Mouse (Mus musculus) midbrain, postnatal 0 days (tissue): ENCODE data around the gene Fyb2. TPM values are rescaled to one million over a fixed set of nuclear protein-coding genes. Genes with fewer than 3 reads are reported as not detected.
A peak's percentile ranks its signal among the peaks of the same experiment; 100 is the strongest.

Experiments
- ATAC-seq: fragments of 200-750 bp; cut with Nextera tagmentation; 2 replicates; pipeline ENCODE4 v1.8.0; 2017; ENCODE audit warnings: moderate number of reproducible peaks, mild to moderate bottlenecking, moderate TSS enrichment, moderate library complexity; ENCODE audit not compliant: low FRiP score
- DNase-seq: peaks from one replicate; pipeline ENCODE4 v3.0.0-alpha.2; 2015; ENCODE audit warnings: low spot score
- H3K27ac ChIP-seq: fragments of 300-500 bp; sonication (generic); 2 replicates; pipeline ENCODE4 v1.5.1; 2014; ENCODE audit warnings: low read depth, mild to moderate bottlenecking, low read length, mixed read lengths
- H3K27me3 ChIP-seq: fragments of 300-500 bp; sonication (generic); 2 replicates; pipeline ENCODE4 v1.6.1; 2014; ENCODE audit warnings: low read length, control low read depth, mixed read lengths; ENCODE audit not compliant: insufficient read depth
- H3K36me3 ChIP-seq: fragments of 300-500 bp; sonication (generic); 2 replicates; pipeline ENCODE4 v1.6.1; 2014; ENCODE audit warnings: low read length, control low read depth, mixed read lengths; ENCODE audit not compliant: insufficient read depth
- H3K4me1 ChIP-seq: fragments of 300-500 bp; sonication (generic); 2 replicates; pipeline ENCODE4 v1.6.1; 2014; ENCODE audit warnings: mild to moderate bottlenecking, control low read depth, antibody characterized with exemption, low read length, mixed read lengths; ENCODE audit not compliant: insufficient read depth
- H3K4me2 ChIP-seq: fragments of 300-500 bp; sonication (generic); 2 replicates; pipeline ENCODE4 v1.6.1; 2014; ENCODE audit warnings: low read depth, mild to moderate bottlenecking, low read length, mixed read lengths; ENCODE audit not compliant: poor library complexity, severe bottlenecking
- H3K4me3 ChIP-seq: fragments of 300-500 bp; sonication (generic); 2 replicates; pipeline ENCODE4 v1.5.1; 2014; ENCODE audit warnings: low read depth, mild to moderate bottlenecking, low read length, moderate library complexity
- H3K9ac ChIP-seq: fragments of 300-500 bp; sonication (generic); replicated peaks from 2 replicates; pipeline ENCODE4 v1.6.1; 2014; ENCODE audit warnings: mild to moderate bottlenecking, low read length, moderate library complexity, mixed read lengths; ENCODE audit not compliant: poor library complexity, severe bottlenecking
- H3K9me3 ChIP-seq: fragments of 300-500 bp; sonication (generic); 2 replicates; pipeline ENCODE4 v1.6.1; 2016; ENCODE audit warnings: low read length, control low read depth
- CTCF ChIP-seq: IDR thresholded peaks from 2 replicates; pipeline ENCODE4 v1.5.1; 2016; ENCODE audit warnings: antibody characterized with exemption, mild to moderate bottlenecking
- WGBS: fragments of 180-500 bp; shearing (Covaris S2); extraction: QIAGEN DNeasy Blood & Tissue Kit; methylation state at CpG from one replicate; pipeline ENCODE4 v1.1.7; 2014; 5-methylcytosine and 5-hydroxymethylcytosine counted together
- polyA plus RNA-seq: library from polyadenylated mRNA; unstranded; fragments of >200 nt; fragmentation: Nextera tagmentation; extraction: Ambion mirVana; gene quantifications from 2 replicates; pipeline ENCODE4 v1.2.1, GENCODE M21; 2015
- total RNA-seq: library from RNA; depleted of rRNA; stranded (reverse); fragments of >200 nt; gene quantifications from 2 replicates; pipeline ENCODE4 v1.2.3, GENCODE M21; 2014

Gene Fyb2
- total and polyA plus RNA-seq, 2 experiments from 2014 or later, result 0.28 to 0.49 TPM

GRCm38 (mm10) chr4:104990016-104990415 lies 76.8 kb downstream of the Fyb2 start:
- DNase-seq, result peak; percentile 4
- no peak overlapping the region for H3K4me3 ChIP-seq
- ATAC-seq, result no peak
- H3K27ac ChIP-seq, result no peak overlapping the region
- H3K9me3 ChIP-seq, result no peaks in the 10 kb centered on the region
- no peak overlapping the region for H3K9ac ChIP-seq
- H3K27me3 ChIP-seq, result no peaks in the 10 kb centered on the region
- H3K4me1 ChIP-seq, result no peaks in the 10 kb centered on the region
- no peak overlapping the region for H3K4me2 ChIP-seq
- no peaks in the 10 kb centered on the region for H3K36me3 ChIP-seq
- TF ChIP-seq CTCF, result no peak
- 80% methylated on average over 6 of the region's 6 CpGs for WGBS

- Histone ChIP-seq H3K4me2 (no peak overlapping the region), H3K9ac (no peak overlapping the region), H3K27ac (no peak overlapping the region), H3K27me3 (no peaks in the 10 kb centered on the region), H3K9me3 (no peaks in the 10 kb centered on the region), H3K36me3 (no peaks in the 10 kb centered on the region), H3K4me1 (no peaks in the 10 kb centered on the region), H3K4me3 (no peak overlapping the region)
- DNase-seq (no peak), ATAC-seq (no peak)
- no peak for TF ChIP-seq CTCF
- 74% methylated on average over 3 of the region's 3 CpGs for WGBS
These were observed 77.4 kb downstream of the Fyb2 start for GRCm38 (mm10) chr4:104990686-104991085.

GRCm38 (mm10) chr4:104992271-104992670 lies 79.0 kb downstream of the Fyb2 start:
- DNase-seq (no peak), ATAC-seq (no peak)
- WGBS, result 79% methylated on average over 3 of the region's 3 CpGs
- no peaks in the 10 kb centered on the region for H3K9me3 ChIP-seq
- no peaks in the 10 kb centered on the region for H3K4me1 ChIP-seq
- H3K4me3 ChIP-seq, result no peak overlapping the region
- no peak overlapping the region for H3K27ac ChIP-seq
- no peaks in the 10 kb centered on the region for H3K27me3 ChIP-seq
- TF ChIP-seq CTCF, result no peak
- no peak overlapping the region for H3K4me2 ChIP-seq
- H3K9ac ChIP-seq, result no peak overlapping the region
- no peaks in the 10 kb centered on the region for H3K36me3 ChIP-seq

GRCm38 (mm10) chr4:104993140-104993874 lies 80.1 kb downstream of the Fyb2 start:
- H3K27me3 ChIP-seq, result no peaks in the 10 kb centered on the region
- no peaks in the 10 kb centered on the region for H3K36me3 ChIP-seq
- ATAC-seq (no peak), DNase-seq (no peak)
- H3K4me2 ChIP-seq, result no peak overlapping the region
- H3K9me3 ChIP-seq, result no peaks in the 10 kb centered on the region
- no peaks in the 10 kb centered on the region for H3K4me1 ChIP-seq
- TF ChIP-seq CTCF, result no peak
- H3K4me3 ChIP-seq, result no peak overlapping the region
- WGBS, result 88% methylated on average over 10 of the region's 10 CpGs
- no peak overlapping the region for H3K27ac ChIP-seq
- H3K9ac ChIP-seq, result no peak overlapping the region

- ATAC-seq (no peak), DNase-seq (no peak)
- no peak overlapping the region for H3K4me2 ChIP-seq
- TF ChIP-seq CTCF, result no peak
- no peaks in the 10 kb centered on the region for H3K27me3 ChIP-seq
- H3K9me3 ChIP-seq, result no peaks in the 10 kb centered on the region
- WGBS, result 79% methylated on average over 5 of the region's 5 CpGs
- no peak overlapping the region for H3K9ac ChIP-seq
- no peaks in the 10 kb centered on the region for H3K36me3 ChIP-seq
- no peaks in the 10 kb centered on the region for H3K4me1 ChIP-seq
- H3K27ac ChIP-seq, result no peak overlapping the region
- no peak overlapping the region for H3K4me3 ChIP-seq
These were observed 86.4 kb downstream of the Fyb2 start for GRCm38 (mm10) chr4:104999702-105000101.

GRCm38 (mm10) chr4:105001736-105002135 lies 88.5 kb downstream of the Fyb2 start:
- no peaks in the 10 kb centered on the region for H3K27me3 ChIP-seq
- H3K36me3 ChIP-seq, result no peaks in the 10 kb centered on the region
- no peak overlapping the region for H3K9ac ChIP-seq
- H3K4me1 ChIP-seq, result no peaks in the 10 kb centered on the region
- H3K9me3 ChIP-seq, result no peaks in the 10 kb centered on the region
- DNase-seq, result peak; percentile 3
- no peak for ATAC-seq
- no peak overlapping the region for H3K27ac ChIP-seq
- no peak overlapping the region for H3K4me3 ChIP-seq
- TF ChIP-seq CTCF, result no peak
- WGBS, result 70% methylated on average over 1 of the region's 1 CpGs
- H3K4me2 ChIP-seq, result no peak overlapping the region
